Mouse (Mus musculus): ENCODE data around the gene Klk1b8. TPM values are rescaled to one million over a fixed set of nuclear protein-coding genes. Genes with fewer than 3 reads are reported as not detected.

The Klk1b8 gene
- not detected in 2 replicates for polyA plus RNA-seq (2015; fragmentation: Nextera tagmentation; extraction: Ambion mirVana)

- H3K4me3 ChIP-seq (replicated peaks) = no peak within 1 kb of the TSS
- H3K4me2 ChIP-seq = no peak within 1 kb of the TSS
- whole genome bisulfite sequencing (ENCODE audit: insufficient replicate concordance) = 45% methylated on average over 2 of the region's 2 CpGs
- no peaks in the 10 kb centered on the region for H3K9me3 ChIP-seq (replicated peaks)
- no peak within 1 kb of the TSS for H3K27ac ChIP-seq (replicated peaks)
- no peaks in the 10 kb centered on the region for H3K27me3 ChIP-seq
- H3K36me3 ChIP-seq (replicated peaks) = no peaks in the 10 kb centered on the region
- no peaks in the 10 kb centered on the region for H3K4me1 ChIP-seq (replicated peaks)
- no peak within 1 kb of the TSS for H3K9ac ChIP-seq
- no peak for ATAC-seq (ENCODE audit: insufficient read depth)
These were observed at the start of gene Klk1b8 for GRCm38 (mm10) chr7:43950364-43950763. Klk1b8 (plus strand) TSS chr7:43950664.

- Histone ChIP-seq H3K27me3 (no peaks in the 10 kb centered on the region), H3K36me3 (replicated peaks) (no peaks in the 10 kb centered on the region), H3K9ac (no peak overlapping the region), H3K9me3 (replicated peaks) (no peaks in the 10 kb centered on the region), H3K4me1 (replicated peaks) (no peaks in the 10 kb centered on the region), H3K4me2 (no peak overlapping the region), H3K4me3 (replicated peaks) (no peak overlapping the region), H3K27ac (replicated peaks) (no peak overlapping the region)
- WGBS (ENCODE audit: insufficient replicate concordance) = 43% methylated on average over 9 of the region's 9 CpGs
- no peak for ATAC-seq (ENCODE audit: insufficient read depth)
These were observed 35.6 kb upstream of the Klk1b8 start for GRCm38 (mm10) chr7:43914821-43915220.

GRCm38 (mm10) chr7:43918426-43918825, 32.0 kb upstream of the Klk1b8 start:
- no peaks in the 10 kb centered on the region for H3K9me3 ChIP-seq (replicated peaks)
- ATAC-seq (ENCODE audit: insufficient read depth) = no peak
- 67% methylated on average over 13 of the region's 13 CpGs for WGBS (ENCODE audit: insufficient replicate concordance)

GRCm38 (mm10) chr7:43918871-43919270, 31.6 kb upstream of the Klk1b8 start:
- Histone ChIP-seq H3K4me3 (replicated peaks) (no peak overlapping the region), H3K27ac (replicated peaks) (no peak overlapping the region), H3K27me3 (no peaks in the 10 kb centered on the region), H3K9ac (no peak overlapping the region), H3K4me2 (no peak overlapping the region), H3K9me3 (replicated peaks) (no peaks in the 10 kb centered on the region), H3K36me3 (replicated peaks) (no peaks in the 10 kb centered on the region), H3K4me1 (replicated peaks) (no peaks in the 10 kb centered on the region)
- 57% methylated on average over 8 of the region's 8 CpGs for WGBS (ENCODE audit: insufficient replicate concordance)
- ATAC-seq (ENCODE audit: insufficient read depth) = no peak

More at GRCm38 (mm10) chr7:43918426-43918825, 32.0 kb upstream of the Klk1b8 start:
- no peak overlapping the region for H3K4me2 ChIP-seq
- H3K9ac ChIP-seq = no peak overlapping the region
- no peak overlapping the region for H3K4me3 ChIP-seq (replicated peaks)
- H3K4me1 ChIP-seq (replicated peaks) = no peaks in the 10 kb centered on the region
- H3K27ac ChIP-seq (replicated peaks) = no peak overlapping the region
- H3K27me3 ChIP-seq = no peaks in the 10 kb centered on the region
- no peaks in the 10 kb centered on the region for H3K36me3 ChIP-seq (replicated peaks)

- ATAC-seq (ENCODE audit: insufficient read depth) = peak; percentile 51; the same call in 1 of the 2 replicates
- H3K9ac ChIP-seq = no peak overlapping the region
- H3K4me3 ChIP-seq (replicated peaks) = no peak overlapping the region
- no peaks in the 10 kb centered on the region for H3K27me3 ChIP-seq
- H3K9me3 ChIP-seq (replicated peaks) = no peaks in the 10 kb centered on the region
- H3K4me2 ChIP-seq = no peak overlapping the region
- 20% methylated on average over 14 of the region's 14 CpGs for WGBS (ENCODE audit: insufficient replicate concordance)
- H3K4me1 ChIP-seq (replicated peaks) = no peaks in the 10 kb centered on the region
- H3K27ac ChIP-seq (replicated peaks) = no peak overlapping the region
- no peaks in the 10 kb centered on the region for H3K36me3 ChIP-seq (replicated peaks)
These were observed 30.7 kb upstream of the Klk1b8 start for GRCm38 (mm10) chr7:43919559-43920451.

GRCm38 (mm10) chr7:43920582-43920981, 29.9 kb upstream of the Klk1b8 start:
- Histone ChIP-seq H3K4me2 (no peak overlapping the region), H3K27ac (replicated peaks) (no peak overlapping the region), H3K36me3 (replicated peaks) (no peaks in the 10 kb centered on the region), H3K27me3 (no peaks in the 10 kb centered on the region), H3K4me3 (replicated peaks) (no peak overlapping the region), H3K9me3 (replicated peaks) (no peaks in the 10 kb centered on the region), H3K9ac (no peak overlapping the region), H3K4me1 (replicated peaks) (no peaks in the 10 kb centered on the region)
- WGBS (ENCODE audit: insufficient replicate concordance) = 28% methylated on average over 3 of the region's 3 CpGs
- no peak for ATAC-seq (ENCODE audit: insufficient read depth)

- no peaks in the 10 kb centered on the region for H3K9me3 ChIP-seq (replicated peaks)
- no peaks in the 10 kb centered on the region for H3K27me3 ChIP-seq
- no peak overlapping the region for H3K4me3 ChIP-seq (replicated peaks)
- no peak overlapping the region for H3K27ac ChIP-seq (replicated peaks)
- no peak overlapping the region for H3K9ac ChIP-seq
- H3K4me2 ChIP-seq = no peak overlapping the region
- WGBS (ENCODE audit: insufficient replicate concordance) = 41% methylated on average over 6 of the region's 6 CpGs
- no peak for ATAC-seq (ENCODE audit: insufficient read depth)
- H3K36me3 ChIP-seq (replicated peaks) = no peaks in the 10 kb centered on the region
- H3K4me1 ChIP-seq (replicated peaks) = no peaks in the 10 kb centered on the region
These were observed 29.4 kb upstream of the Klk1b8 start for GRCm38 (mm10) chr7:43921087-43921486.

- no peak overlapping the region for H3K4me3 ChIP-seq (replicated peaks)
- no peaks in the 10 kb centered on the region for H3K9me3 ChIP-seq (replicated peaks)
- H3K4me1 ChIP-seq (replicated peaks) = no peaks in the 10 kb centered on the region
- H3K9ac ChIP-seq = no peak overlapping the region
- H3K36me3 ChIP-seq (replicated peaks) = no peaks in the 10 kb centered on the region
- WGBS (ENCODE audit: insufficient replicate concordance) = 61% methylated on average over 2 of the region's 2 CpGs
- no peaks in the 10 kb centered on the region for H3K27me3 ChIP-seq
- ATAC-seq (ENCODE audit: insufficient read depth) = no peak
- no peak overlapping the region for H3K27ac ChIP-seq (replicated peaks)
- no peak overlapping the region for H3K4me2 ChIP-seq
These were observed 28.5 kb upstream of the Klk1b8 start for GRCm38 (mm10) chr7:43921941-43922340.

GRCm38 (mm10) chr7:43925985-43926384, 24.5 kb upstream of the Klk1b8 start:
- no peaks in the 10 kb centered on the region for H3K9me3 ChIP-seq (replicated peaks)
- 40% methylated on average over 5 of the region's 5 CpGs for WGBS (ENCODE audit: insufficient replicate concordance)
- no peak overlapping the region for H3K27ac ChIP-seq (replicated peaks)
- no peak overlapping the region for H3K4me2 ChIP-seq
- H3K36me3 ChIP-seq (replicated peaks) = no peaks in the 10 kb centered on the region
- H3K9ac ChIP-seq = no peak overlapping the region
- H3K27me3 ChIP-seq = no peaks in the 10 kb centered on the region
- ATAC-seq (ENCODE audit: insufficient read depth) = no peak
- H3K4me1 ChIP-seq (replicated peaks) = no peaks in the 10 kb centered on the region
- H3K4me3 ChIP-seq (replicated peaks) = no peak overlapping the region

GRCm38 (mm10) chr7:43928521-43928920, 21.9 kb upstream of the Klk1b8 start:
- Histone ChIP-seq H3K9me3 (replicated peaks) (no peaks in the 10 kb centered on the region), H3K4me2 (no peak overlapping the region), H3K27me3 (no peaks in the 10 kb centered on the region), H3K36me3 (replicated peaks) (no peaks in the 10 kb centered on the region), H3K4me1 (replicated peaks) (no peaks in the 10 kb centered on the region), H3K4me3 (replicated peaks) (no peak overlapping the region), H3K9ac (no peak overlapping the region), H3K27ac (replicated peaks) (no peak overlapping the region)
- 37% methylated on average over 4 of the region's 4 CpGs for WGBS (ENCODE audit: insufficient replicate concordance)
- ATAC-seq (ENCODE audit: insufficient read depth) = no peak

GRCm38 (mm10) chr7:43932337-43932736, 18.1 kb upstream of the Klk1b8 start:
- Histone ChIP-seq H3K4me2 (no peak overlapping the region), H3K9ac (no peak overlapping the region), H3K36me3 (replicated peaks) (no peaks in the 10 kb centered on the region), H3K9me3 (replicated peaks) (no peaks in the 10 kb centered on the region), H3K4me3 (replicated peaks) (no peak overlapping the region), H3K4me1 (replicated peaks) (no peaks in the 10 kb centered on the region), H3K27me3 (no peaks in the 10 kb centered on the region), H3K27ac (replicated peaks) (no peak overlapping the region)
- 36% methylated on average over 4 of the region's 4 CpGs for WGBS (ENCODE audit: insufficient replicate concordance)
- no peak for ATAC-seq (ENCODE audit: insufficient read depth)

Measured in liver, embryonic 15.5 days (tissue).